Mouse (Mus musculus) intestine, postnatal 0 days (tissue): Measurements from ENCODE around the gene Ucp3. TPM values are rescaled to one million over a fixed set of nuclear protein-coding genes. Genes with fewer than 3 reads are reported as not detected.
"Not testable (repeated sequence)": the region's sequence is repeated elsewhere in the genome, so short reads cannot be mapped to it uniquely, and the experiment has no call there.

ENCODE experiments used
- ATAC-seq: fragments of 200-750 bp; cut with Nextera tagmentation; 2 replicates; pipeline ENCODE4 v1.8.0; 2017; ENCODE audit warnings: mild to moderate bottlenecking, moderate TSS enrichment, moderate library complexity
- H3K27ac ChIP-seq: fragments of 300-500 bp; sonication (generic); 2 replicates; pipeline ENCODE4 v1.5.1; 2014; ENCODE audit warnings: mild to moderate bottlenecking, low read depth, low read length, moderate library complexity
- H3K27me3 ChIP-seq: fragments of 300-500 bp; sonication (generic); replicated peaks from 2 replicates; pipeline ENCODE4 v1.6.1; 2014; ENCODE audit warnings: low read length, mixed read lengths; ENCODE audit not compliant: control insufficient read depth, insufficient read depth
- H3K36me3 ChIP-seq: fragments of 300-500 bp; sonication (generic); 2 replicates; pipeline ENCODE4 v1.6.1; 2014; ENCODE audit warnings: mild to moderate bottlenecking, moderate library complexity; ENCODE audit not compliant: control insufficient read depth, insufficient read depth
- H3K4me1 ChIP-seq: fragments of 300-500 bp; sonication (generic); replicated peaks from 2 replicates; pipeline ENCODE4 v1.6.1; 2014; ENCODE audit warnings: antibody characterized with exemption, low read length, mixed read lengths; ENCODE audit not compliant: control insufficient read depth, insufficient read depth
- H3K4me2 ChIP-seq: fragments of 300-500 bp; sonication (generic); replicated peaks from 2 replicates; pipeline ENCODE4 v1.6.1; 2014; ENCODE audit warnings: low read depth, mild to moderate bottlenecking, moderate library complexity
- H3K4me3 ChIP-seq: fragments of 300-500 bp; sonication (generic); 2 replicates; pipeline ENCODE4 v1.5.1; 2014; ENCODE audit warnings: low read depth, low read length
- H3K9ac ChIP-seq: fragments of 300-500 bp; sonication (generic); 2 replicates; pipeline ENCODE4 v1.6.1; 2014; ENCODE audit warnings: mild to moderate bottlenecking, low read depth, low read length
- H3K9me3 ChIP-seq: fragments of 300-500 bp; sonication (generic); 2 replicates; pipeline ENCODE4 v1.6.1; 2016; ENCODE audit warnings: mixed run types; ENCODE audit not compliant: control insufficient read depth
- CTCF ChIP-seq: sonication (generic); IDR thresholded peaks from 2 replicates; pipeline ENCODE4 v1.5.1; 2016; ENCODE audit warnings: low read depth, mild to moderate bottlenecking, control low read depth, antibody characterized with exemption, moderate library complexity
- WGBS: fragments of 180-500 bp; shearing (Covaris S2); extraction: QIAGEN DNeasy Blood & Tissue Kit; methylation state at CpG from one replicate; pipeline ENCODE4 v1.1.7; 2014; 5-methylcytosine and 5-hydroxymethylcytosine counted together
- polyA plus RNA-seq: library from polyadenylated mRNA; unstranded; fragments of >200 nt; fragmentation: Nextera tagmentation; extraction: Ambion mirVana; gene quantifications from 2 replicates; pipeline ENCODE4 v1.2.1, GENCODE M21; 2015

Gene Ucp3
- polyA plus RNA-seq, 1 experiment from 2014 or later: not detected

- ATAC-seq: no peak
- Histone ChIP-seq H3K4me1 (no peaks in the 10 kb centered on the region), H3K36me3 (no peaks in the 10 kb centered on the region), H3K4me2 (no peak overlapping the region), H3K4me3 (no peak overlapping the region), H3K9ac (no peak overlapping the region), H3K9me3 (no peaks in the 10 kb centered on the region), H3K27ac (no peak overlapping the region), H3K27me3 (no peaks in the 10 kb centered on the region)
- no peak for TF ChIP-seq CTCF
- 52% methylated on average over 15 of the region's 15 CpGs for WGBS
Observed at GRCm38 (mm10) chr7:100479823-100480164, 7.0 kb downstream of the Ucp3 start.

GRCm38 (mm10) chr7:100480175-100480574 is 7.4 kb downstream of the Ucp3 start:
- no peak for TF ChIP-seq CTCF
- H3K4me3 ChIP-seq: no peak overlapping the region
- H3K9me3 ChIP-seq: no peaks in the 10 kb centered on the region
- no peaks in the 10 kb centered on the region for H3K36me3 ChIP-seq
- 84% methylated on average over 17 of the region's 17 CpGs for WGBS
- H3K27ac ChIP-seq: no peak overlapping the region
- H3K4me1 ChIP-seq: no peaks in the 10 kb centered on the region
- H3K4me2 ChIP-seq: no peak overlapping the region
- no peaks in the 10 kb centered on the region for H3K27me3 ChIP-seq
- ATAC-seq: no peak
- no peak overlapping the region for H3K9ac ChIP-seq

GRCm38 (mm10) chr7:100482046-100482445 is 9.3 kb downstream of the Ucp3 start:
- H3K27ac ChIP-seq, H3K4me2 ChIP-seq, H3K9ac ChIP-seq, H3K36me3 ChIP-seq, H3K27me3 ChIP-seq, ATAC-seq, H3K4me1 ChIP-seq, H3K9me3 ChIP-seq, H3K4me3 ChIP-seq: not testable (repeated sequence)
- WGBS: 84% methylated on average over 2 of the region's 2 CpGs

GRCm38 (mm10) chr7:100484493-100484892 is 11.7 kb downstream of the Ucp3 start:
- Histone ChIP-seq H3K9me3 (no peaks in the 10 kb centered on the region), H3K27me3 (no peaks in the 10 kb centered on the region), H3K4me3 (no peak overlapping the region), H3K27ac (no peak overlapping the region), H3K36me3 (no peaks in the 10 kb centered on the region), H3K4me2 (no peak overlapping the region), H3K9ac (no peak overlapping the region), H3K4me1 (no peaks in the 10 kb centered on the region)
- 83% methylated on average over 5 of the region's 5 CpGs for WGBS
- TF ChIP-seq CTCF: no peak
- ATAC-seq: no peak

GRCm38 (mm10) chr7:100487301-100487700 is 14.5 kb downstream of the Ucp3 start:
- no peak overlapping the region for H3K9ac ChIP-seq
- no peak for ATAC-seq
- TF ChIP-seq CTCF: no peak
- no peaks in the 10 kb centered on the region for H3K9me3 ChIP-seq
- no peak overlapping the region for H3K27ac ChIP-seq
- H3K4me2 ChIP-seq: no peak overlapping the region
- WGBS: 66% methylated on average over 2 of the region's 2 CpGs
- no peaks in the 10 kb centered on the region for H3K36me3 ChIP-seq
- H3K27me3 ChIP-seq: no peaks in the 10 kb centered on the region
- no peaks in the 10 kb centered on the region for H3K4me1 ChIP-seq
- no peak overlapping the region for H3K4me3 ChIP-seq

GRCm38 (mm10) chr7:100488474-100489048 is 15.8 kb downstream of the Ucp3 start:
- Histone ChIP-seq H3K9ac (no peak overlapping the region), H3K36me3 (no peaks in the 10 kb centered on the region)

More at GRCm38 (mm10) chr7:100488474-100489048, 15.8 kb downstream of the Ucp3 start:
- Histone ChIP-seq H3K4me3 (no peak overlapping the region), H3K27me3 (no peaks in the 10 kb centered on the region), H3K4me2 (no peak overlapping the region), H3K27ac (no peak overlapping the region), H3K4me1 (no peaks in the 10 kb centered on the region), H3K9me3 (no peaks in the 10 kb centered on the region)
- WGBS: 44% methylated on average over 10 of the region's 10 CpGs
- no peak for TF ChIP-seq CTCF
- no peak for ATAC-seq
